Mouse (Mus musculus) midbrain, embryonic 14.5 days (tissue): Measurements from ENCODE around the gene Magi2. TPM values are rescaled to one million over a fixed set of nuclear protein-coding genes. Genes with fewer than 3 reads are reported as not detected.

Source experiments
- ATAC-seq: fragments of 200-750 bp; cut with Nextera tagmentation; 2 replicates; pipeline ENCODE4 v1.8.0; 2017; ENCODE audit warnings: moderate number of reproducible peaks, moderate library complexity; ENCODE audit not compliant: low FRiP score, low TSS enrichment
- DNase-seq: peaks from one replicate; pipeline ENCODE4 v3.0.0-alpha.2; 2015
- H3K27ac ChIP-seq: fragments of 300-500 bp; sonication (generic); replicated peaks from 2 replicates; pipeline ENCODE4 v1.5.1; 2014; ENCODE audit warnings: mild to moderate bottlenecking, low read depth, low read length, moderate library complexity
- H3K27me3 ChIP-seq: fragments of 300-500 bp; sonication (generic); 2 replicates; pipeline ENCODE4 v1.6.1; 2014; ENCODE audit warnings: low read length, control low read depth, mixed read lengths; ENCODE audit not compliant: control insufficient read depth, insufficient read depth
- H3K36me3 ChIP-seq: fragments of 300-500 bp; sonication (generic); 2 replicates; pipeline ENCODE4 v1.6.1; 2014; ENCODE audit warnings: low read length, control low read depth; ENCODE audit not compliant: control insufficient read depth, insufficient read depth
- H3K4me1 ChIP-seq: fragments of 300-500 bp; sonication (generic); 2 replicates; pipeline ENCODE4 v1.6.1; 2014; ENCODE audit warnings: mild to moderate bottlenecking, antibody characterized with exemption, low read length, control low read depth; ENCODE audit not compliant: control insufficient read depth, insufficient read depth
- H3K4me2 ChIP-seq: fragments of 300-500 bp; sonication (generic); 2 replicates; pipeline ENCODE4 v1.6.1; 2014; ENCODE audit warnings: mild to moderate bottlenecking, low read length, moderate library complexity
- H3K4me3 ChIP-seq: fragments of 300-500 bp; sonication (generic); replicated peaks from 2 replicates; pipeline ENCODE4 v1.5.1; 2014; ENCODE audit warnings: low read depth, low read length
- H3K9ac ChIP-seq: fragments of 300-500 bp; sonication (generic); replicated peaks from 2 replicates; pipeline ENCODE4 v1.6.1; 2014; ENCODE audit warnings: mild to moderate bottlenecking, low read length, moderate library complexity
- H3K9me3 ChIP-seq: fragments of 300-500 bp; sonication (generic); 2 replicates; pipeline ENCODE4 v1.6.1; 2016; ENCODE audit warnings: low read length, control low read depth, mixed read lengths; ENCODE audit not compliant: control insufficient read depth
- WGBS: fragments of 180-500 bp; shearing (Covaris S2); extraction: QIAGEN DNeasy Blood & Tissue Kit; methylation state at CpG from one replicate; pipeline ENCODE4 v1.1.7; 2014; 5-methylcytosine and 5-hydroxymethylcytosine counted together
- polyA plus RNA-seq: library from polyadenylated mRNA; unstranded; fragments of >200 nt; fragmentation: Nextera tagmentation; extraction: Ambion mirVana; gene quantifications from 2 replicates; pipeline ENCODE4 v1.2.1, GENCODE M21; 2014

The Magi2 gene
- polyA plus RNA-seq, 1 experiment from 2014 or later = 22.3 TPM

GRCm38 (mm10) chr5:20330025-20330424 lies 1103.2 kb downstream of the Magi2 start:
- H3K27ac ChIP-seq = no peak overlapping the region
- no peak overlapping the region for H3K4me2 ChIP-seq
- H3K9me3 ChIP-seq = no peaks in the 10 kb centered on the region
- 80% methylated on average over 3 of the region's 3 CpGs for WGBS
- no peaks in the 10 kb centered on the region for H3K27me3 ChIP-seq
- no peaks in the 10 kb centered on the region for H3K4me1 ChIP-seq
- ATAC-seq (no peak), DNase-seq (no peak)
- no peak overlapping the region for H3K4me3 ChIP-seq
- no peak overlapping the region for H3K9ac ChIP-seq
- H3K36me3 ChIP-seq = no peaks in the 10 kb centered on the region

- WGBS = 88% methylated on average over 4 of the region's 4 CpGs
- H3K36me3 ChIP-seq = no peaks in the 10 kb centered on the region
- no peak overlapping the region for H3K27ac ChIP-seq
- DNase-seq (no peak), ATAC-seq (no peak)
- no peaks in the 10 kb centered on the region for H3K4me1 ChIP-seq
- no peaks in the 10 kb centered on the region for H3K27me3 ChIP-seq
- H3K4me2 ChIP-seq = no peak overlapping the region
- no peak overlapping the region for H3K9ac ChIP-seq
- H3K9me3 ChIP-seq = no peaks in the 10 kb centered on the region
- no peak overlapping the region for H3K4me3 ChIP-seq
Measured at GRCm38 (mm10) chr5:20332574-20332973, 1105.7 kb downstream of the Magi2 start.

DNA sequence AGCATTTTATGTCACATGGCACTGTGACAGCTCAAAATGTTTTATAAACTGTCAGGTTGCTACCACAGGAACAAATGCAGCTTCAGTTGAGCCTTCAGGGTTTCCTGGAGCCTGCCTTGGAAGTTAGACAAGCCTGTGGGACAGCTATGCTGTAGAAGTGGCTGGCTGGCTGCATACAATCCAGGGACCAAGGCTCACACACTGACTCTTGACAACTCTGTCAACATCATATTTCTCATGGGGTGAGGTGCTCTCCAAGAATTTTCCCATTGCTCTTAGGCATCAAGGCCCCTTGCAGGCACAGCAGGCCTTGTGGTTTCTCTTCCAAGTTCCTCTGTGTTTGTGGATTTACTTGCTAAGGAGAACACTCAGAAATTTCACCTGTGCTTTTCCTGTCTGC lies 1107.7 kb downstream of the Magi2 start:
- ATAC-seq (no peak), DNase-seq (no peak)
- no peaks in the 10 kb centered on the region for H3K4me1 ChIP-seq
- no peak overlapping the region for H3K4me2 ChIP-seq
- no peaks in the 10 kb centered on the region for H3K36me3 ChIP-seq
- no peak overlapping the region for H3K27ac ChIP-seq
- no peaks in the 10 kb centered on the region for H3K27me3 ChIP-seq
- H3K9me3 ChIP-seq = no peaks in the 10 kb centered on the region
- no peak overlapping the region for H3K4me3 ChIP-seq
- H3K9ac ChIP-seq = no peak overlapping the region

GRCm38 (mm10) chr5:20352941-20353340 lies 1126.1 kb downstream of the Magi2 start:
- no peak overlapping the region for H3K4me3 ChIP-seq
- no peaks in the 10 kb centered on the region for H3K27me3 ChIP-seq
- no peak for ATAC-seq
- H3K4me1 ChIP-seq = no peaks in the 10 kb centered on the region
- H3K9me3 ChIP-seq = no peaks in the 10 kb centered on the region
- H3K36me3 ChIP-seq = no peaks in the 10 kb centered on the region
- no peak overlapping the region for H3K4me2 ChIP-seq
- no peak overlapping the region for H3K27ac ChIP-seq
- no peak for DNase-seq
- WGBS = 95% methylated on average over 8 of the region's 8 CpGs
- no peak overlapping the region for H3K9ac ChIP-seq

GRCm38 (mm10) chr5:20358437-20358836 lies 1131.6 kb downstream of the Magi2 start:
- DNase-seq (peak; percentile 35), ATAC-seq (no peak)
- H3K9ac ChIP-seq = no peak overlapping the region
- H3K36me3 ChIP-seq = no peaks in the 10 kb centered on the region
- WGBS = 46% methylated on average over 5 of the region's 5 CpGs
- no peak overlapping the region for H3K4me2 ChIP-seq
- no peaks in the 10 kb centered on the region for H3K9me3 ChIP-seq
- H3K4me1 ChIP-seq = no peaks in the 10 kb centered on the region
- H3K27me3 ChIP-seq = no peaks in the 10 kb centered on the region
- no peak overlapping the region for H3K27ac ChIP-seq
- no peak overlapping the region for H3K4me3 ChIP-seq

- ATAC-seq (no peak), DNase-seq (no peak)
- no peaks in the 10 kb centered on the region for H3K27me3 ChIP-seq
- H3K36me3 ChIP-seq = no peaks in the 10 kb centered on the region
- no peak overlapping the region for H3K4me3 ChIP-seq
- no peaks in the 10 kb centered on the region for H3K9me3 ChIP-seq
- WGBS = 17% methylated on average over 3 of the region's 3 CpGs
- H3K9ac ChIP-seq = no peak overlapping the region
- H3K4me2 ChIP-seq = no peak overlapping the region
- no peak overlapping the region for H3K27ac ChIP-seq
- H3K4me1 ChIP-seq = no peaks in the 10 kb centered on the region
Measured at GRCm38 (mm10) chr5:20359021-20359420, 1132.2 kb downstream of the Magi2 start.

GRCm38 (mm10) chr5:20362154-20362553 lies 1135.3 kb downstream of the Magi2 start:
- ATAC-seq = no peak
- Histone ChIP-seq H3K9me3 (no peaks in the 10 kb centered on the region), H3K4me2 (no peak overlapping the region), H3K27me3 (no peaks in the 10 kb centered on the region), H3K4me1 (no peaks in the 10 kb centered on the region), H3K36me3 (no peaks in the 10 kb centered on the region), H3K9ac (no peak overlapping the region), H3K27ac (no peak overlapping the region), H3K4me3 (no peak overlapping the region)
- DNase-seq = no peak
- WGBS = 95% methylated on average over 3 of the region's 3 CpGs

DNA sequence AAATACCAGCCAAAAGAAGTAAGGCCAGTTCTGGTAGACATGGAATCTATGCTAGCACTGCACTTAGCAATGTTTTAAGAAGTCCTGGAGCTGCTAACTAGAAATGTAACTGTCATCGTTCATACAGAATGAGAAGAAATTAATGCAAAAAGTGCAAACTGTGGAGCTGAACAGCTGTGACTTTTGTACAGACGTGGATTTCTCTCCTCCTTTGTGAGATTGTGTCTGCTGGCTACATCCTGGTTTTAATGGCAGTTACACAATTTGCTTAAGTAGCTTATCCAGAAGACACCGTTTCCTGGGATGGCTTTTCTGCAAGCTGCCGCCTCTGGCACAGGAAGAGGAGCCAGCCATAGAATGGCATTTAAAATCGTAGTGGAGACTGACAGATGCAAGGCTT lies 1136.4 kb downstream of the Magi2 start:
- no peaks in the 10 kb centered on the region for H3K9me3 ChIP-seq
- H3K4me1 ChIP-seq = no peaks in the 10 kb centered on the region
- no peak for ATAC-seq
- no peaks in the 10 kb centered on the region for H3K36me3 ChIP-seq
- H3K27ac ChIP-seq = no peak overlapping the region
- H3K9ac ChIP-seq = no peak overlapping the region
- H3K27me3 ChIP-seq = no peaks in the 10 kb centered on the region
- WGBS = 60% methylated on average over 5 of the region's 5 CpGs
- H3K4me3 ChIP-seq = no peak overlapping the region
- H3K4me2 ChIP-seq = no peak overlapping the region
- DNase-seq = peak; percentile 15

GRCm38 (mm10) chr5:20373586-20373985 lies 1146.8 kb downstream of the Magi2 start:
- no peak overlapping the region for H3K4me2 ChIP-seq
- ATAC-seq (no peak), DNase-seq (no peak)
- no peak overlapping the region for H3K27ac ChIP-seq
- H3K36me3 ChIP-seq = no peaks in the 10 kb centered on the region
- 91% methylated on average over 1 of the region's 1 CpGs for WGBS
- H3K4me1 ChIP-seq = no peaks in the 10 kb centered on the region
- no peaks in the 10 kb centered on the region for H3K27me3 ChIP-seq
- no peaks in the 10 kb centered on the region for H3K9me3 ChIP-seq
- no peak overlapping the region for H3K4me3 ChIP-seq
- H3K9ac ChIP-seq = no peak overlapping the region
